27 mouse cellular contexts compared by ENCODE assay signal in genomic region chr6:108224361-108224760, GRCm38 (mm10). TPM values are rescaled to one million over a fixed set of nuclear protein-coding genes. Genes with fewer than 3 reads are reported as not detected.
DNase-seq lines count a peak whose midpoint lies in the region; ATAC-seq and TF ChIP-seq lines count a peak whose summit lies in the region.
"Had no signal": no experiment of that assay in that cellular context is flagged by ENCODE, and none has a peak within 500 bp of the region (broad histone marks: within the 10 kb centered on the region; RNA-seq: fewer than 3 reads in every experiment).

No protein-coding gene starts in this region.

- peak overlapping the region; percentile 46; the same call in 1 of the 2 replicates for H3K27ac ChIP-seq in heart, postnatal 0 days (ENCODE audit: low read depth)
- H3K27ac ChIP-seq in midbrain, embryonic 11.5 days (ENCODE audit: low read depth, low read length): no peak overlapping the region
- H3K27ac ChIP-seq in midbrain, embryonic 16.5 days (ENCODE audit: low read length): no peak overlapping the region
- H3K27ac ChIP-seq: embryonic facial prominence, embryonic 12.5 days; embryonic facial prominence, embryonic 15.5 days; heart, embryonic 10.5 days; heart, embryonic 13.5 days; hindbrain, embryonic 14.5 days; hindbrain, postnatal 0 days had no signal

- H3K4me1 ChIP-seq in heart, postnatal 0 days (ENCODE audit: control insufficient read depth, insufficient read depth): peaks cover 29% of the 10 kb centered on the region
- H3K4me1 ChIP-seq in midbrain, embryonic 11.5 days (ENCODE audit: control insufficient read depth, insufficient read depth, low read length): no peaks in the 10 kb centered on the region
- no peaks in the 10 kb centered on the region for H3K4me1 ChIP-seq in midbrain, embryonic 16.5 days (ENCODE audit: control insufficient read depth, insufficient read depth, low read length)

- no peaks in the 10 kb centered on the region for H3K27me3 ChIP-seq in heart, postnatal 0 days (ENCODE audit: control insufficient read depth, insufficient read depth, low read length)
- no peaks in the 10 kb centered on the region for H3K27me3 ChIP-seq in midbrain, embryonic 11.5 days (ENCODE audit: control insufficient read depth, insufficient read depth, low read length)
- H3K27me3 ChIP-seq in midbrain, embryonic 16.5 days (ENCODE audit: control insufficient read depth, insufficient read depth, low read depth, low read length): no peaks in the 10 kb centered on the region
- H3K27me3 ChIP-seq: CH12.LX; embryonic facial prominence, embryonic 12.5 days; embryonic facial prominence, embryonic 15.5 days; heart, embryonic 13.5 days; Patski had no signal

- no peak overlapping the region for H3K9ac ChIP-seq in heart, postnatal 0 days (replicated peaks; ENCODE audit: low read depth, low read length)
- no peak overlapping the region for H3K9ac ChIP-seq in midbrain, embryonic 11.5 days (ENCODE audit: low read length)
- no peak overlapping the region for H3K9ac ChIP-seq in midbrain, embryonic 16.5 days (ENCODE audit: low read depth, low read length)
- H3K9ac ChIP-seq: embryonic facial prominence, embryonic 12.5 days; embryonic facial prominence, embryonic 15.5 days; heart, embryonic 13.5 days; hindbrain, embryonic 14.5 days had no signal

- no peak overlapping the region for H3K4me3 ChIP-seq in heart, postnatal 0 days (ENCODE audit: low read depth, low read length)
- H3K4me3 ChIP-seq in midbrain, embryonic 11.5 days (ENCODE audit: low read depth, low read length): no peak overlapping the region
- no peak overlapping the region for H3K4me3 ChIP-seq in midbrain, embryonic 16.5 days (ENCODE audit: low read depth, low read length)
- H3K4me3 ChIP-seq: embryonic facial prominence, embryonic 12.5 days; embryonic facial prominence, embryonic 15.5 days; heart, embryonic 10.5 days; heart, embryonic 13.5 days had no signal

- no peak for TF ChIP-seq CTCF in heart, postnatal 0 days (IDR thresholded peaks at IDR 0.05; ENCODE audit: low read depth)

- ATAC-seq in heart, postnatal 0 days (ENCODE audit: insufficient read depth, low read depth): no peak
- ATAC-seq in midbrain, embryonic 11.5 days (ENCODE audit: low FRiP score): no peak
- no peak for ATAC-seq in midbrain, embryonic 16.5 days
- ATAC-seq: forebrain, embryonic 14.5 days; hindbrain, postnatal 0 days; inflammation-experienced regulatory T-cells, adult 6 months; intestine, embryonic 16.5 days; Patski had no signal

- no peaks in the 10 kb centered on the region for H3K36me3 ChIP-seq in heart, postnatal 0 days (replicated peaks; ENCODE audit: control insufficient read depth, insufficient read depth, low read length)
- H3K36me3 ChIP-seq in midbrain, embryonic 11.5 days (ENCODE audit: control insufficient read depth, insufficient read depth, low read length): no peaks in the 10 kb centered on the region
- H3K36me3 ChIP-seq in midbrain, embryonic 16.5 days (ENCODE audit: control insufficient read depth, insufficient read depth, low read length): no peaks in the 10 kb centered on the region
- H3K36me3 ChIP-seq: embryonic facial prominence, embryonic 12.5 days; embryonic facial prominence, embryonic 15.5 days had no signal

- intact Hi-C loops in heart, postnatal 10 days (cut with DNase I): no loop called here

- peak; percentile 72 for DNase-seq in heart, adult 11 months
- no peak for DNase-seq in heart, postnatal 4 days
- no peak for DNase-seq in heart, postnatal 0 days (ENCODE audit: low spot score)
- no peak for DNase-seq in heart, postnatal 10 days
- DNase-seq in midbrain, embryonic 11.5 days (ENCODE audit: low spot score, missing footprints): peak; percentile 64
- DNase-seq: adrenal gland, postnatal 10 days; adrenal gland, postnatal 36 days; B cell, adult 2 months; cerebellum, adult 11 months; cerebellum, adult 2 months; cerebellum, adult 9-11 months; cerebellum, postnatal 25 days; gastrocnemius, postnatal 14 days; heart, adult 18-20 months had no signal

- TF ChIP-seq EP300 in heart, postnatal 0 days (IDR thresholded peaks at IDR 0.05; ENCODE audit: low read depth): no peak

- H3K4me2 ChIP-seq in heart, postnatal 0 days (ENCODE audit: low read depth, low read length): no peak overlapping the region
- no peak overlapping the region for H3K4me2 ChIP-seq in midbrain, embryonic 11.5 days
- no peak overlapping the region for H3K4me2 ChIP-seq in midbrain, embryonic 16.5 days (ENCODE audit: low read length)
- H3K4me2 ChIP-seq: embryonic facial prominence, embryonic 12.5 days; embryonic facial prominence, embryonic 15.5 days; heart, embryonic 13.5 days; hindbrain, embryonic 14.5 days had no signal

- no peaks in the 10 kb centered on the region for H3K9me3 ChIP-seq in heart, postnatal 0 days (replicated peaks; ENCODE audit: control insufficient read depth, low read length)
- H3K9me3 ChIP-seq in midbrain, embryonic 11.5 days (ENCODE audit: control insufficient read depth, low read length): no peaks in the 10 kb centered on the region
- no peaks in the 10 kb centered on the region for H3K9me3 ChIP-seq in midbrain, embryonic 16.5 days (replicated peaks; ENCODE audit: control insufficient read depth, low read length, poor library complexity, severe bottlenecking)
- H3K9me3 ChIP-seq: embryonic facial prominence, embryonic 12.5 days; embryonic facial prominence, embryonic 15.5 days; G1E; heart, embryonic 10.5 days; heart, embryonic 13.5 days had no signal

- WGBS in heart, postnatal 0 days: 83% methylated on average over 4 of the region's 4 CpGs
- 96% methylated on average over 4 of the region's 4 CpGs for WGBS in midbrain, embryonic 11.5 days
- WGBS in midbrain, embryonic 16.5 days: 97% methylated on average over 4 of the region's 4 CpGs

RNA-seq across cellular contexts. Expression of gene Itpr1, which starts 11.5 kb away (rescaled TPM):
- 10 to 100 TPM; 71.8 to 73.6 TPM for total RNA-seq in heart, postnatal 4 days (2021)
- total RNA-seq in heart, postnatal 0 days (2014; rRNA removed; ENCODE audit: low replicate concordance): 22.2 and 41.9 TPM in 2 replicates
- polyA plus RNA-seq in heart, postnatal 0 days (2015; fragmentation: Nextera tagmentation; extraction: Ambion mirVana): 5.7 and 7.1 TPM in 2 replicates
- total RNA-seq in heart, postnatal 10 days (2021): 10 to 100 TPM; 66.2 TPM
- 5.2 and 5.4 TPM in 2 replicates for polyA plus RNA-seq in midbrain, embryonic 11.5 days (2014; fragmentation: Nextera tagmentation; extraction: Ambion mirVana)
- polyA plus RNA-seq in midbrain, embryonic 16.5 days (2015; fragmentation: Nextera tagmentation; extraction: Ambion mirVana): 4.2 and 4.5 TPM in 2 replicates

RNA-seq across cellular contexts. Expression of gene Sumf1, which starts 39.0 kb away (rescaled TPM):
- 10 to 100 TPM; 18.0 to 21.5 TPM for total RNA-seq in heart, postnatal 4 days (2021)
- 29.5 and 52.2 TPM in 2 replicates for total RNA-seq in heart, postnatal 0 days (2014; rRNA removed; ENCODE audit: low replicate concordance)
- polyA plus RNA-seq in heart, postnatal 0 days (2015; fragmentation: Nextera tagmentation; extraction: Ambion mirVana): 17.2 and 19.7 TPM in 2 replicates
- total RNA-seq in heart, postnatal 10 days (2021): 10 to 100 TPM; 19.9 to 21.6 TPM
- polyA plus RNA-seq in midbrain, embryonic 11.5 days (2014; fragmentation: Nextera tagmentation; extraction: Ambion mirVana): 14.0 and 15.4 TPM in 2 replicates
- 10.7 and 11.2 TPM in 2 replicates for polyA plus RNA-seq in midbrain, embryonic 16.5 days (2015; fragmentation: Nextera tagmentation; extraction: Ambion mirVana)

Comparison
In these comparisons a context has a peak if more than half of its experiments do, and no peak if none do; other contexts are left out.
1. DNase-seq: peak in heart, adult 11 months (single experiment) and midbrain, embryonic 11.5 days (single experiment); none in heart, postnatal 4 days (single experiment), heart, postnatal 0 days (single experiment) and heart, postnatal 10 days (0 of 2).